In the genomic region with DNA sequence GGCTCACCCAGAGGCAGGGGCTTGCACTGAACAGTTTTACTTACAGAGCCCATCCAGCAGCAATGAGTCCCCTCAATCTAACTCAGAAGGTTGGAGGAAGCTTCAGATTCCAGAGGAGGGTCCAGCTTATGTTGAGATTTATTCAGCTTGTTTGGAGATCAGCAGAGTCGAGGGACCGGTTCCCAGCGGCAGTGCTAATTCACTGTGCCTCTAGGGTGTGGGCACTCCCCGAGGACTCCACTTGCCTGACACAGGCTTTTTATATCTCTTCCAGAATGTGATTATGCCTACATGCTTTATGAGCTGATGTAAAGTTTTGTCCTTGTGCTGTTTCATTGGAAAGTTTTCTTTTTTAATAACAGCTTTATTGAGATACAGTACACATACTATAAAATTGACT, we compare ENCODE assay signal across 37 mouse cellular contexts. TPM values are rescaled to one million over a fixed set of nuclear protein-coding genes. Genes with fewer than 3 reads are reported as not detected.
"Had no signal": no experiment of that assay in that cellular context is flagged by ENCODE, and none has a peak within 500 bp of the region (broad histone marks: within the 10 kb centered on the region; RNA-seq: fewer than 3 reads in every experiment).

Gene Olfr560 (minus strand): TSS at position 101 of the 400 bp plus-strand sequence.
Gene Olfr78 (minus strand): TSS at position 206 of the 400 bp plus-strand sequence.

- DNase-seq: left cerebral cortex, postnatal 4 days; liver; liver, embryonic 13.5 days; liver, postnatal 0 days; lung, adult 18-20 months; lung, adult 2 months; lung, embryonic 14.5 days; lung, postnatal 10 days; lung, postnatal 14 days; lung, postnatal 36 days; lung, postnatal 4 days; midbrain, embryonic 14.5 days had no signal

- H3K27ac ChIP-seq: limb, embryonic 10.5 days; limb, embryonic 12.5 days; limb, embryonic 13.5 days; limb, embryonic 15.5 days; liver, embryonic 12.5 days; liver, embryonic 13.5 days; liver, embryonic 14.5 days; liver, embryonic 15.5 days; lung, embryonic 15.5 days; macrophage; midbrain, embryonic 10.5 days; midbrain, embryonic 12.5 days; midbrain, embryonic 13.5 days; midbrain, embryonic 15.5 days; neural tube, embryonic 12.5 days had no signal

- ATAC-seq: liver, embryonic 12.5 days; liver, postnatal 0 days; lung, postnatal 0 days; midbrain, embryonic 13.5 days; midbrain, embryonic 15.5 days; midbrain, embryonic 16.5 days had no signal

- H3K4me3 ChIP-seq: limb, embryonic 10.5 days; limb, embryonic 12.5 days; limb, embryonic 13.5 days; limb, embryonic 15.5 days; liver, embryonic 12.5 days; liver, embryonic 13.5 days; liver, embryonic 15.5 days; lung, embryonic 15.5 days; megakaryocyte, embryonic 14.5 days; midbrain, embryonic 10.5 days; midbrain, embryonic 12.5 days; midbrain, embryonic 13.5 days; midbrain, embryonic 15.5 days; myocyte; neural tube, embryonic 12.5 days had no signal

RNA-seq across cellular contexts. Expression of gene Olfr560, which starts in this region (rescaled TPM):
- total RNA-seq: left cerebral cortex, postnatal 10 days; left cerebral cortex, postnatal 4 days; liver, adult 2 months; megakaryocyte progenitor cell, adult 5-6 weeks; megakaryocyte, adult 5-6 weeks; megakaryocyte-erythroid progenitor cell, adult 5-6 weeks; midbrain, postnatal 0 days; monocyte, adult 5-6 weeks had no signal

RNA-seq across cellular contexts. Expression of gene Olfr78, which starts in this region (rescaled TPM):
- total RNA-seq: megakaryocyte progenitor cell, adult 5-6 weeks; megakaryocyte, adult 5-6 weeks; megakaryocyte-erythroid progenitor cell, adult 5-6 weeks; midbrain, postnatal 0 days; monocyte, adult 5-6 weeks had no signal
